Mouse (Mus musculus) common myeloid progenitor, adult 5-6 weeks (primary cell): Measurements from ENCODE around the gene Cd164. TPM values are rescaled to one million over a fixed set of nuclear protein-coding genes. Genes with fewer than 3 reads are reported as not detected.

Experiments
- ATAC-seq: replicated peaks from 2 replicates; pipeline ENCODE4 v1.8.0; 2016; ENCODE audit warnings: low read depth, mild to moderate bottlenecking, moderate TSS enrichment, inconsistent platforms; ENCODE audit not compliant: poor library complexity, severe bottlenecking
- total RNA-seq: library from RNA; stranded (forward); fragments of 200-1000, 187-1606 nt; gene quantifications from 2 replicates; pipeline ENCODE4 v1.2.3, GENCODE M21; 2017

Gene Cd164
- total RNA-seq, 1 experiment from 2014 or later: 169 TPM

- peak; percentile 79 for ATAC-seq
These were observed 25.4 kb downstream of the Cd164 start for GRCm38 (mm10) chr10:41544481-41545190.

DNA sequence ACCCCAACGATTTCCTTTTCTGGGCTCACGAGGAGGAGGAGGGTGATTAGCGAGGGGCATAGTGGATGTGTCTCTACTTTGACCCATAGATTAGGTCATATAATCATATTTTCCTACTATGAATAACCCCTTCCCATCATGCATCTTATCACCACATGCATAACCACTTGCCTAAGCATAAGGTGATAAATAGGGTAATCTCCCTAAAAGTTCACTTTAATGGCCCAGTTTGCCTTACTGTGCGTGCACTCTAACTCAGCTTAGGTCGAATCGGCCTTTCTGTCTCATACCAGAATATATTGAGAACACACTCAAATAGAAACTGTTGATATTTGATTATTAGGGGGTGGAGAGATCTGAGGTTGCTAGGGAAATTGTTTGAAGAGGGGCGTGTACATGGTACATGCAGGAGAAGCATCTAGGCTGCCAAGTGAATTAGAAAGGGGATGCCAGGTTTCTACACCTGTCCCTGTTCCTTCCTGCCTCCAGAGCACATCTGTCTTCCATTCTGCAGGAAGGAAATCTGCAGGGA lies 26.1 kb downstream of the Cd164 start:
- no peak for ATAC-seq

DNA sequence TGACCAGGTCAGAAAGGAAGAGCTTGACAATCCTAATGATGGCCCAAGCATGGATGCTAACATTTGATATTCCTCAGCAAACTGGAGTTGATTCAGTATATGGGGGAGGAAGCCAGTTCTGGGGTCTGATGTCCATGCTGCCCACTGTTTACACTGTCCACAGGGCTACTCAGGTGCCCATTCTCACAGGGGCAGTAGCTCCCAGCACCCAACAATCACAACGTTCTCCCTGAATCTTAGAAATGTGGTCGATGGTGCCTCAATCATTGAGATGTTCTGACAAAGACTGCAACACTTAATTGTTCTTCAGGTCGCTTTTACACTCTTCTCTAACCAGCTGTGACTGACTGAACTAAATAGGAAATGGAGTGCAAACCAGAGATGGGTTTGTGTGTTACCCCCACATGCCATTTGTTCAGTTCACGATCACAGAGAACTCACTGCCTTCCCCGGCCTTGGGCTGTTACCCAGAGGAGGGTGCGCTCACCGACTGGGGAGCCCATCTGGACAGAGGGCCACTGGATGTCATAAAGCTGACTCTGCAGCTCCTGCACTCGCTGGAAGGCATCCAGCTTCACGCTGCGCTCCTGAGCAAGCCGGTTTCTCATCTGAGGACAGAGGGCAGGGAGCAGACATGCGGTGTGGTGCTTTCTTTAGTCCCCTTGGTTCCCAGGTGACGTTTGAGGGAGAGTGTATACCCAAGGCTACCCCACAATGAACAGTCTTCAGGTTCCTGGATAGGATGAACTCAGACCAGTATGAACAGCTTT lies 27.4 kb downstream of the Cd164 start:
- no peak for ATAC-seq

- ATAC-seq: no peak
These were observed 31.5 kb downstream of the Cd164 start for GRCm38 (mm10) chr10:41550711-41551110.

- ATAC-seq: peak; percentile 65
These were observed 33.1 kb downstream of the Cd164 start for GRCm38 (mm10) chr10:41552319-41552718.

DNA sequence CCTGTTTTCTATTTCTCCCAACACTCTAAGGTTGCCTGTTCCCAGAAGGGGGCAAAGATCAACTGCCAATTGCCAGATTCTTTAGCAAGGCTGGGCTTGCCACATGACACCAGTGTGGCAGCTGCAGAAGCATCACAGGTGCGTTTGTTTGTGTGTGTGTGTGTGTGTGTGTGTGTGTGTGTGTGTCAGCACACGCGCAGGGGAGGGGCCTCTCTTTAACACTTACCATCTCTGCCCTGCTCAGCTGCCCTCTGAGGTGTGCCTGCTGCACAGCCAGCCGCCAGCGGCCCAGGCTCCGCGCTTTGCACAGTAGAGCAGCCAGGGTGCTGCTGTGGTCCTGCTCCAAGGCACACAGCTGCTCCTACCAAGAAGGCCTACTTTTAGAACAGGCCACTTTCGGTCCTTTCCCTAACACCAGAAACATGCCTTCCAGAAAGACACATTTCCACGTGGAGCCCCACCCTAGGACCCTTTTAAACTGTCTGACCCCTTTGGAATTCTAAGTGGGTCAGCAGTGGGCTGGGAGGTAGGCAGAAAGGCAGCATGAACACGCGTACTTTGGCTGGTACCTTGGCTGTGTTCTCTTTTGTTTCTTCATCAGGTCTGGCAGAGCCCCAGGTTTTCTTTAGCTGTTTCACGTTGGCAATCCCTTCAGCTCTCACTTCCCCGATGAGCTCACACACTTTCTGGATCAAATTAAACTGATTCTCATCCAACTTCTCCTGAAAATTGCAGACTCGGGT lies 33.8 kb downstream of the Cd164 start:
- ATAC-seq: no peak

GRCm38 (mm10) chr10:41553711-41554110 lies 34.5 kb downstream of the Cd164 start:
- ATAC-seq: no peak

GRCm38 (mm10) chr10:41555081-41555480 lies 35.9 kb downstream of the Cd164 start:
- ATAC-seq: no peak

GRCm38 (mm10) chr10:41558401-41558800 lies 39.2 kb downstream of the Cd164 start:
- ATAC-seq: no peak

DNA sequence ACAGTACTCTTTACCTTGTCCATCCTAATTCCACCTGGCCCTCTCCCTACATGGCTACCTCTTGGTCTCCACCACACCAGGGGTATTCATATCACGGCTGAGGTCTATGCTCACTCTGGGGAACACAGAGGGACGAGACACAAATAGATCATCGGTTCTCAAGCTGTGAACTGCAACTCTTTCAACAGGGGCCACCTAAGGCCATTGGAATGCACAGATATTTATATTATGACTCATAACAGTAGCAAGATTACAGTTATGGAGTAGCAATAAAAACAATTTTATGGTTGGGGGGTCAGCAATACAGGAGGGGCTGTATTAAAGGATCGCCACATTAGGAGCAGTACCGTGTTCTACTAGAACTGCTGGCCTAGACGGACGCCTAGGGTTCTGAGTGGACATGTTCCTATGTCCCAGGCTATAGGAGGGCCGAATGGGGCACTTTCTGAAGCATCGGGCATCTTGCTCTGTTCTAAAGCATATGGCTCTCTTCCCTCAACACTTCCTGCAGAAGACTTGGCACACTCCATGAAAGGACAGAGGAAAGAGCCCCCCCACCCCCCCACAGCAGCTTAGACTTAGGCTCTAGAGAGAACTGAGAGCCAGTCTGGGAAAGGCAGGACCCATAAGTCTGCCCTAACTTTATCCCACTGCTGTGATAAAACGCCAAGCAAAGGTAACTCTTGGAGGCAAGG lies 42.6 kb downstream of the Cd164 start:
- ATAC-seq: no peak

DNA sequence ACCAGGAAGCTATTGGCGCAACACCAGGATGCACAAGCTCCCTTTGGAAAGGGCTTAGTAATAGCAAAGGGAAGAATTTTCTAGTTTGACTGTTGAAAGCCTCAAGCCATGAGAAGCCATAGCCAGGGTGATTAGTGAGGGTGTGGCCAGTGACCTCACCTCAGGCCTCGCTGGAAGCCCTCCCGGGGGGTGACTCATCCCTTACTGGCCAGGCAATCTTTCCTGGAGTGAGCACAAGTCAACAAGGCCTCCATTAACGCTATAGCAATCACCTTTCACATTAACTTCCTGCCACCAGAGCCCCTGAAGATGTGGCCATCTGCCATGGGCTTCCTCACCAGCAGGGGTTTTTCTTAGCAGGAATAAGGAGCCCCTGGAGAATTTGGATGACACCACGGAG lies 45.9 kb downstream of the Cd164 start:
- ATAC-seq: no peak

DNA sequence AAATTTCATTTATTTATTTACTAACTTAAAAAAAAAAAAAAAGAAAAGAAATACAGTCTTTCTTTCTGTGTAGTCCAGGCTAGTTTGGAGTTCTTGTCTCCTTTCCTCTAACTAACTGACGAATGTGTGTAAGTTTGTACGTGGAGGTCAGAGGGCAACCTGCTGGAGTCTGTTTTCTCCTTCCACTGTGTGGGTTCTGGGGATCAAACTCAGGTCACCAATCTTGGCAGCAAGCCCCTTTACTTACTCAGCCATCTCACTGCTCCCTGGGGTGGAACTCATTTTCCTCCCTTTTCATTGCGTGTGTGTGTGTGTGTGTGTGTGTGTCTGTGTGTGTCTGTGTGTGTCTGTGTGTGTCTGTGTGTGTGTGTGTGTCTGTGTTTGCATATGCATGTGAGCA lies 49.1 kb downstream of the Cd164 start:
- no peak for ATAC-seq

GRCm38 (mm10) chr10:41571065-41571464 lies 51.9 kb downstream of the Cd164 start:
- ATAC-seq: peak; percentile 72

GRCm38 (mm10) chr10:41572274-41572673 lies 53.1 kb downstream of the Cd164 start:
- no peak for ATAC-seq

- ATAC-seq: peak; percentile 85
These were observed 54.0 kb downstream of the Cd164 start for GRCm38 (mm10) chr10:41573190-41573589.

DNA sequence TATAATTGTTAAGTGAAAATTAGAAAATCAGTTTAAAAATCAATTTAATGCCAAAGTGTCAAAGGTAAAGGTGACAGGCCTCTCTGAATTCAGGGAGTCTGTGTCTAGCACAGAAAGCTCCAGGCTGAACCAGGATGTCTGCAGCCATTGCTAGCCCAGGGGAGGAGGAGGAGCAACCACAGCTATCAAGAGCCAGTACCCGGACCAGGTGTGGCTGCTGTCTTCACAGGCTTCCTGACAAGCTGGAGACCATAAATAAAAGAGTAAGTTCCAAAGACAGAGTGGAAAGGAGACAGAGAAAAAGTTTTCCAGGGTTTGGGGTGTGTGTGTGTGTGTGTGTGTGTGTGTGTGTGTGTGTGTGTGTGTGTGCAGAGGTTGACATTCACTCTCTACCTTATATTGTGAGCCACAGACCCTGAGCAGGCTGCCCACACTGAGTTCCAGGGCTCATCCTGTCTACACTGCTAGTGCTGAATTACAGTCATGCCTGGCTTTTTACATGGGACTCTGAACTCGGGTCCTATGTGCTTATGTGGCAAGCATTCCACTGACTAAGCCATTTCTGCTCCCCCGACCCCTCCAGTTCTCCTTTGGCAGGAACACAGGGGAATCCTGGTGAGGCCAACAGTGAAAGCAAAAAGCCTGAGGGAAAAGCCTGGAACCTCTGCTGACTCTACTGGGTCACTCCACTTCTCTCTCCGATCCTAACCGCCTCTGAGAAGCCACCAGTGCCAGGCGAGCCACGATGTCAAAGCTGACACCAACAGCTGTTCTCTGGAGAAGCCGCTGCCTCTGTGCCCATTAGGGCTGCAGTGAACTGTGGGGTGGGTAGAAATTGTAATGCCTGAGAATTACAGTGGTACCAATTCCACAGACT lies 56.5 kb downstream of the Cd164 start:
- no peak for ATAC-seq

DNA sequence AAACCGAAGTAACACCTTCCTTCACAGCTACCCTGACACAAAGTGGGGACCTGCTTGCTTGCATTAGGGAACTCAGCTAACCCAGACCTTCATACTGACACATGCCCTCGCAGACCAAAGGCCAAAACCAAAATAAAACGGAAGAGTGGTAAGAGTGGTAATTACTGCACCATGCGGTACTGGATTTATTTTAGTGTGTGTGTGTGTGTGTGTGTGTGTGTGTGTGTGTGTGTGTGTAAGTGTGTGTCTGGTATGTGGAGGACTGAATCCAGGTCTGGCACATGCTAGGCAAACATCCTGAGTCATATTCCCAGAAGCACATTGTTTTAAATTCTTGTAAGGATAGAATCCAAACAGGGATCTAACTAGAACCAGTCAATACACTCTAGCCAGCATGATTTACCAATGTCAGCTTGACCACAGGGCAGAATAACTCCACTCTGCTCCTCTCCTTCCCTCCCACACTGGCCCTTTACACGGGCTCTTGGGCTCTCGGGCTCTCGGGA lies 57.2 kb downstream of the Cd164 start:
- ATAC-seq: no peak

DNA sequence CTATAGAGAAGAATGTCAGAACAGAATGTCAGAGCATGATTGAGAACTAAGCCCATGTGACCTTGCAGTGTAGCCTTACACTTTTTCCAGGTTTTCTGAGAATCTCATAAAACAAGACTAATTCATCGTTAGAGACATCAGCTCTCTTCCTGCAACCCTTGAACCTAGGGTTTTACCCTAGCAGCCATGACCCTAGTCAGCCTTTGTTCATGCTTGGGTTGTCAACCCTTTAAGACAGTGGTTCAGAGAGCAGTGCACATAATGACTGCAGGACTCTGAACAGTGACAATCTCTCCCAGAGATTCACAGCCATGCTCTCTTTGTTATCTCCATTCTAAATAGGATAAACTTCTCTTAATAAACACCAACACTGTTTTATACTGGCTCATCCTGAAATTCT lies 59.3 kb downstream of the Cd164 start:
- no peak for ATAC-seq

DNA sequence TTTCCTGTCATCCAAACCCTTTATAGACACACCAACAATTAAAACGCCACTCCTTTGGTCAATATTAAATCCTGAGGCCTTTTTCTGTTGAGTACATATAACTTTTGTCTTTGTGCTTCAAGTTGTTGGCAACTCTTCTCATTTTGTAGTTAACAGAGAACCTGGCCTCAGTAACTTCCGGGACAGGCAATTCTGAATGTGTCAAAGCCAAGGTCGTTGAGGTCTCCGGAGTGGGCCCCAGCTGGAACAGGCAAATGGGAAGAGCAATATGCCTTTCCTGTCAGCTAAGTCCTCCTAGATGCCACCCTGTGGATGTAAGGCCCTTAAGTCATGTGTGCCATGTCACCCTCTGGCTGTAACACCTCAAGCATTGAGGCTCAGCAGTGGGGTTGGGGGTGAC lies 61.2 kb downstream of the Cd164 start:
- no peak for ATAC-seq
